Mouse (Mus musculus) neural tube, embryonic 12.5 days (tissue): ENCODE results near the gene Senp1. TPM values are rescaled to one million over a fixed set of nuclear protein-coding genes. Genes with fewer than 3 reads are reported as not detected.
A peak's percentile ranks its signal among the peaks of the same experiment; 100 is the strongest.

Experiments used
- ATAC-seq: fragments of 200-750 bp; cut with Nextera tagmentation; 2 replicates; pipeline ENCODE4 v1.8.0; 2017; ENCODE audit warnings: low read depth, mild to moderate bottlenecking, moderate TSS enrichment, moderate library complexity; ENCODE audit not compliant: low FRiP score
- H3K27ac ChIP-seq: fragments of 300-500 bp; sonication (generic); 2 replicates; pipeline ENCODE4 v1.5.1; 2016
- H3K27me3 ChIP-seq: fragments of 300-500 bp; sonication (generic); replicated peaks from 2 replicates; pipeline ENCODE4 v1.6.1; 2016; ENCODE audit warnings: mild to moderate bottlenecking
- H3K36me3 ChIP-seq: fragments of 300-500 bp; sonication (generic); 2 replicates; pipeline ENCODE4 v1.6.1; 2016; ENCODE audit warnings: mild to moderate bottlenecking
- H3K4me1 ChIP-seq: fragments of 300-500 bp; sonication (generic); 2 replicates; pipeline ENCODE4 v1.6.1; 2016
- H3K4me2 ChIP-seq: fragments of 300-500 bp; sonication (generic); replicated peaks from 2 replicates; pipeline ENCODE4 v1.6.1; 2016; ENCODE audit warnings: mild to moderate bottlenecking
- H3K4me3 ChIP-seq: fragments of 300-500 bp; sonication (generic); 2 replicates; pipeline ENCODE4 v1.5.1; 2016
- H3K9ac ChIP-seq: fragments of 300-500 bp; sonication (generic); 2 replicates; pipeline ENCODE4 v1.6.1; 2016; ENCODE audit warnings: mild to moderate bottlenecking
- H3K9me3 ChIP-seq: fragments of 300-500 bp; sonication (generic); 2 replicates; pipeline ENCODE4 v1.6.1; 2016; ENCODE audit warnings: mild to moderate bottlenecking
- WGBS: fragments of 180-500 bp; shearing (Covaris S2); methylation state at CpG from one replicate; pipeline ENCODE4 v1.1.7; 2016; 5-methylcytosine and 5-hydroxymethylcytosine counted together
- polyA plus RNA-seq: library from polyadenylated mRNA; unstranded; fragments of >200 nt; fragmentation: Nextera tagmentation; extraction: Ambion mirVana; gene quantifications from 2 replicates; pipeline ENCODE4 v1.2.1, GENCODE M21; 2016

The Senp1 gene
- polyA plus RNA-seq, 1 experiment from 2014 or later: 33.1 TPM

GRCm38 (mm10) chr15:98120831-98121230 lies 27.3 kb upstream of the Senp1 start:
- WGBS: 94% methylated on average over 20 of the region's 20 CpGs
- no peak for ATAC-seq
- no peaks in the 10 kb centered on the region for H3K27me3 ChIP-seq
- H3K4me3 ChIP-seq: no peak overlapping the region
- H3K36me3 ChIP-seq: peaks cover 72% of the 10 kb centered on the region
- H3K9ac ChIP-seq: no peak overlapping the region
- no peaks in the 10 kb centered on the region for H3K4me1 ChIP-seq
- no peaks in the 10 kb centered on the region for H3K9me3 ChIP-seq
- no peak overlapping the region for H3K4me2 ChIP-seq
- no peak overlapping the region for H3K27ac ChIP-seq

- no peak overlapping the region for H3K9ac ChIP-seq
- 74% methylated on average over 12 of the region's 12 CpGs for WGBS
- no peak overlapping the region for H3K27ac ChIP-seq
- no peak overlapping the region for H3K4me2 ChIP-seq
- no peak for ATAC-seq
- no peak overlapping the region for H3K4me3 ChIP-seq
- H3K27me3 ChIP-seq: no peaks in the 10 kb centered on the region
- H3K4me1 ChIP-seq: no peaks in the 10 kb centered on the region
- H3K9me3 ChIP-seq: no peaks in the 10 kb centered on the region
- peaks cover 67% of the 10 kb centered on the region for H3K36me3 ChIP-seq
These were observed 25.8 kb upstream of the Senp1 start for GRCm38 (mm10) chr15:98119363-98119762.

- Histone ChIP-seq H3K9me3 (no peaks in the 10 kb centered on the region), H3K4me2 (no peak overlapping the region), H3K4me3 (no peak overlapping the region), H3K36me3 (peaks cover 51% of the 10 kb centered on the region), H3K27me3 (no peaks in the 10 kb centered on the region), H3K27ac (no peak overlapping the region), H3K4me1 (no peaks in the 10 kb centered on the region), H3K9ac (no peak overlapping the region)
- ATAC-seq: no peak
- 90% methylated on average over 5 of the region's 5 CpGs for WGBS
These were observed 22.7 kb upstream of the Senp1 start for GRCm38 (mm10) chr15:98116287-98116686.

- Histone ChIP-seq H3K4me2 (no peak overlapping the region), H3K4me3 (no peak overlapping the region), H3K9me3 (no peaks in the 10 kb centered on the region), H3K36me3 (peaks cover 46% of the 10 kb centered on the region), H3K9ac (no peak overlapping the region), H3K4me1 (no peaks in the 10 kb centered on the region), H3K27ac (no peak overlapping the region), H3K27me3 (no peaks in the 10 kb centered on the region)
- no peak for ATAC-seq
- 91% methylated on average over 9 of the region's 9 CpGs for WGBS
These were observed 22.2 kb upstream of the Senp1 start for GRCm38 (mm10) chr15:98115779-98116163.

- Histone ChIP-seq H3K4me3 (no peak overlapping the region), H3K36me3 (peaks cover 39% of the 10 kb centered on the region), H3K9me3 (no peaks in the 10 kb centered on the region), H3K9ac (0 out of 2 replicates have a peak overlapping the region, but pooled peaks have one; percentile 17), H3K27ac (no peak overlapping the region), H3K4me1 (no peaks in the 10 kb centered on the region), H3K4me2 (no peak overlapping the region), H3K27me3 (no peaks in the 10 kb centered on the region)
- 90% methylated on average over 10 of the region's 10 CpGs for WGBS
- no peak for ATAC-seq
These were observed 21.6 kb upstream of the Senp1 start for GRCm38 (mm10) chr15:98114852-98115778.

GRCm38 (mm10) chr15:98114098-98114851 lies 20.7 kb upstream of the Senp1 start:
- Histone ChIP-seq H3K27me3 (no peaks in the 10 kb centered on the region), H3K9ac (no peak overlapping the region), H3K9me3 (no peaks in the 10 kb centered on the region), H3K4me1 (no peaks in the 10 kb centered on the region), H3K27ac (no peak overlapping the region), H3K4me3 (no peak overlapping the region), H3K4me2 (no peak overlapping the region), H3K36me3 (peaks cover 33% of the 10 kb centered on the region)
- WGBS: 81% methylated on average over 10 of the region's 10 CpGs
- no peak for ATAC-seq

- Histone ChIP-seq H3K4me2 (no peak overlapping the region), H3K27me3 (no peaks in the 10 kb centered on the region), H3K9ac (no peak overlapping the region), H3K9me3 (no peaks in the 10 kb centered on the region), H3K36me3 (peaks cover 22% of the 10 kb centered on the region), H3K4me3 (no peak overlapping the region), H3K27ac (no peak overlapping the region), H3K4me1 (peaks cover 10% of the 10 kb centered on the region; the same call in 1 of the 2 replicates)
- WGBS: 84% methylated on average over 5 of the region's 5 CpGs
- ATAC-seq: no peak
These were observed 18.2 kb upstream of the Senp1 start for GRCm38 (mm10) chr15:98111791-98112190.

- 4% methylated on average over 37 of the region's 37 CpGs for WGBS
- peaks cover 10% of the 10 kb centered on the region; the same call in 1 of the 2 replicates for H3K4me1 ChIP-seq
- peak overlapping the region; percentile 61 for H3K4me2 ChIP-seq
- no peaks in the 10 kb centered on the region for H3K27me3 ChIP-seq
- ATAC-seq: peak; percentile 90
- H3K9me3 ChIP-seq: no peaks in the 10 kb centered on the region
- H3K36me3 ChIP-seq: peaks cover 11% of the 10 kb centered on the region; the same call in 1 of the 2 replicates
- H3K27ac ChIP-seq: peak overlapping the region; percentile 23; the same call in 1 of the 2 replicates
- H3K9ac ChIP-seq: peak overlapping the region; percentile 74
- H3K4me3 ChIP-seq: peak overlapping the region; percentile 54
These were observed 15.0 kb upstream of the Senp1 start for GRCm38 (mm10) chr15:98108297-98109152.

GRCm38 (mm10) chr15:98107703-98108296 lies 14.3 kb upstream of the Senp1 start:
- Histone ChIP-seq H3K4me2 (peak overlapping the region; percentile 61), H3K27ac (no peak overlapping the region), H3K4me3 (peak overlapping the region; percentile 54), H3K27me3 (no peaks in the 10 kb centered on the region), H3K9me3 (no peaks in the 10 kb centered on the region), H3K4me1 (peaks cover 10% of the 10 kb centered on the region; the same call in 1 of the 2 replicates), H3K36me3 (peaks cover 11% of the 10 kb centered on the region; the same call in 1 of the 2 replicates), H3K9ac (peak overlapping the region; percentile 74)
- no peak for ATAC-seq
- 47% methylated on average over 11 of the region's 11 CpGs for WGBS

GRCm38 (mm10) chr15:98107230-98107629 lies 13.7 kb upstream of the Senp1 start:
- Histone ChIP-seq H3K4me1 (peaks cover 10% of the 10 kb centered on the region; the same call in 1 of the 2 replicates), H3K9me3 (no peaks in the 10 kb centered on the region), H3K9ac (no peak overlapping the region), H3K36me3 (peaks cover 5% of the 10 kb centered on the region; the same call in 1 of the 2 replicates), H3K27ac (no peak overlapping the region), H3K27me3 (no peaks in the 10 kb centered on the region), H3K4me3 (no peak overlapping the region), H3K4me2 (no peak overlapping the region)
- 86% methylated on average over 6 of the region's 6 CpGs for WGBS
- no peak for ATAC-seq

- Histone ChIP-seq H3K9me3 (no peaks in the 10 kb centered on the region), H3K36me3 (no peaks in the 10 kb centered on the region), H3K9ac (no peak overlapping the region), H3K27ac (no peak overlapping the region), H3K4me2 (no peak overlapping the region), H3K4me3 (no peak overlapping the region), H3K4me1 (peaks cover 10% of the 10 kb centered on the region; the same call in 1 of the 2 replicates), H3K27me3 (no peaks in the 10 kb centered on the region)
- 90% methylated on average over 6 of the region's 6 CpGs for WGBS
- ATAC-seq: no peak
These were observed 13.0 kb upstream of the Senp1 start for GRCm38 (mm10) chr15:98106506-98106905.
